Mouse (Mus musculus) CD8-positive naive resting alpha-beta T cell, adult 57 days (primary cell): Measurements from ENCODE around the gene Ube2e1. TPM values are rescaled to one million over a fixed set of nuclear protein-coding genes. Genes with fewer than 3 reads are reported as not detected.

Source experiments
- total RNA-seq: library from RNA; stranded (reverse); gene quantifications from one replicate; pipeline ENCODE4 v1.2.4, GENCODE M21; 2023

Ube2e1 gene
- total RNA-seq: 65.4 TPM

GRCm38 (mm10) chr14:18331693-18332131 is at the start of gene Ube2e1:
Gene Ube2e1, minus strand, starts transcription at chr14:18331859.

GRCm38 (mm10) chr14:18270529-18271441 is 60.9 kb downstream of the Ube2e1 start, which contains the start of the genes Nkiras1 and Rpl15:
Gene Nkiras1, plus strand, starts transcription at chr14:18271136.
Gene Rpl15, minus strand, starts transcription at chr14:18271391.

GRCm38 (mm10) chr14:18238750-18239731 is 92.6 kb downstream of the Ube2e1 start, which contains the start of gene Nr1d2:
Gene Nr1d2, minus strand, starts transcription at chr14:18239127.

Other genes starting within 250 kb of the Ube2e1 start
- gene Nr1d2, start 92.7 kb downstream of the Ube2e1 start, total RNA-seq: 108 TPM
- 16.9 TPM for gene Nkiras1, start 60.7 kb downstream of the Ube2e1 start, total RNA-seq
- gene Rpl15, start 60.5 kb downstream of the Ube2e1 start, total RNA-seq: 1,987 TPM